Mouse (Mus musculus) heart, embryonic 10.5 days (tissue): ENCODE results near the gene Pla2g7. TPM values are rescaled to one million over a fixed set of nuclear protein-coding genes. Genes with fewer than 3 reads are reported as not detected.
"Not testable (repeated sequence)": the region's sequence is repeated elsewhere in the genome, so short reads cannot be mapped to it uniquely, and the experiment has no call there.

Experiments
- DNase-seq: peaks from one replicate; pipeline ENCODE4 v3.0.0-alpha.2; 2017; ENCODE audit warnings: low spot score
- H3K27ac ChIP-seq: fragments of 300-500 bp; sonication (generic); 2 replicates; pipeline ENCODE4 v1.5.1; 2016; ENCODE audit warnings: mild to moderate bottlenecking
- H3K27me3 ChIP-seq: fragments of 300-500 bp; sonication (generic); 2 replicates; pipeline ENCODE4 v1.6.1; 2016; ENCODE audit warnings: mild to moderate bottlenecking; ENCODE audit not compliant: poor library complexity, insufficient read depth, severe bottlenecking
- H3K36me3 ChIP-seq: fragments of 300-500 bp; sonication (generic); 2 replicates; pipeline ENCODE4 v1.6.1; 2016; ENCODE audit warnings: mild to moderate bottlenecking, moderate library complexity
- H3K4me1 ChIP-seq: fragments of 300-500 bp; sonication (generic); 2 replicates; pipeline ENCODE4 v1.6.1; 2016; ENCODE audit warnings: mild to moderate bottlenecking
- H3K4me3 ChIP-seq: fragments of 300-500 bp; sonication (generic); 2 replicates; pipeline ENCODE4 v1.5.1; 2016; ENCODE audit warnings: mild to moderate bottlenecking, moderate library complexity
- H3K9me3 ChIP-seq: fragments of 300-500 bp; sonication (generic); 2 replicates; pipeline ENCODE4 v1.6.1; 2016; ENCODE audit warnings: mild to moderate bottlenecking, moderate library complexity
- WGBS: fragments of 180-500 bp; shearing (Covaris S2); methylation state at CpG from one replicate; pipeline ENCODE4 v1.1.7; 2016; 5-methylcytosine and 5-hydroxymethylcytosine counted together
- polyA plus RNA-seq: library from polyadenylated mRNA; unstranded; fragments of >200 nt; fragmentation: Nextera tagmentation; extraction: Ambion mirVana; gene quantifications from 2 replicates; pipeline ENCODE4 v1.2.1, GENCODE M21; 2016

Pla2g7 gene
- polyA plus RNA-seq: 12.0 and 12.5 TPM in 2 replicates

- Histone ChIP-seq H3K27me3 (peaks cover 4% of the 10 kb centered on the region; the same call in 1 of the 2 replicates), H3K36me3 (no peaks in the 10 kb centered on the region), H3K4me1 (peaks cover 19% of the 10 kb centered on the region), H3K4me3 (peak within 1 kb of the TSS; percentile 65), H3K27ac (peak within 1 kb of the TSS; percentile 83), H3K9me3 (no peaks in the 10 kb centered on the region)
- WGBS: under 1% methylated on average over 34 of the region's 34 CpGs
- no peak for DNase-seq
Observed at GRCm38 (mm10) chr17:43567992-43568888, at the start of gene Pla2g7. Gene Pla2g7, plus strand, starts transcription at chr17:43568098.

DNA sequence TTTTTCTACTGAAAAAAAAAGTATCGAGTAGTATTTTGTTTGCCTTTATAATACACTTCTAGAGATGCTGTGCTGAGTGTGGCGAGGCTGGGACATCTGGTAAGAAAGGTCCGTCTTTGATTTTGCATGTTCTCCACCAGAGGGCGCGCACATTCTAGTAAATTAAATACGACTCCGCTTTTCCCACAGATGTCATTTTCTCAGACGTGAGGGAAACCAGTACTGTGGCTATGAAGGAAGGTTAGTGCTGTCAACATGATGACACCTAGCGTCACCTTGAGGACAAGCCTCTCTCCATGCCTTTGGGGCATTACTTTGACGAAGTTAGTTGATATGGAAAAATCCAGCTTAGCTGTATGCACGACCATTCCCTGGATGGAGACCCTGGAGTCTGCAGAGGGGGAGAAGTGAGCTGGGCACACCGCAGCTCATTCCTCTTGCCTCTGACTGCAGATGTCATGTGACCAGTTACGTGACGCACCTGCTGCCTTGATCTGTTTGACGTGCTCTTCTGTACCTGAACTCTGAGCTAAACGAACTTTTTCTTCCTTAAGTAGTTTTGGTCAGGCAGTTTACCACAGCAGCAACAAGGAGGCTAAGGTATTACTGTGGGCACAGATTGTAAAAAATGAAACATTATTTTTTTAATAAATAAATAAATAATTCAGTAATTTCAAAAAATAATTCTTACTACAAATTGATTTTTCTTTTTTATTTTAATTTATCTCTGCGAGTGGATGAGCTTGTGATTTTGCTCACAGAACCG lies 49.1 kb upstream of the Pla2g7 start:
- Histone ChIP-seq H3K36me3 (no peaks in the 10 kb centered on the region), H3K4me1 (no peaks in the 10 kb centered on the region), H3K27me3 (peaks cover 9% of the 10 kb centered on the region; the same call in 1 of the 2 replicates), H3K9me3 (no peaks in the 10 kb centered on the region), H3K27ac (no peak overlapping the region), H3K4me3 (no peak overlapping the region)
- peak; percentile 80 for DNase-seq
- 30% methylated on average over 18 of the region's 18 CpGs for WGBS

- Histone ChIP-seq H3K27me3 (peaks cover 9% of the 10 kb centered on the region; the same call in 1 of the 2 replicates), H3K4me1 (no peaks in the 10 kb centered on the region), H3K4me3 (no peak overlapping the region), H3K27ac (no peak overlapping the region), H3K36me3 (no peaks in the 10 kb centered on the region), H3K9me3 (no peaks in the 10 kb centered on the region)
- 87% methylated on average over 3 of the region's 3 CpGs for WGBS
- DNase-seq: no peak
Observed at GRCm38 (mm10) chr17:43520166-43520565, 47.7 kb upstream of the Pla2g7 start.

GRCm38 (mm10) chr17:43530507-43530906 lies 37.4 kb upstream of the Pla2g7 start:
- WGBS: 80% methylated on average over 2 of the region's 2 CpGs
- H3K4me1 ChIP-seq: peaks cover 9% of the 10 kb centered on the region
- no peaks in the 10 kb centered on the region for H3K9me3 ChIP-seq
- no peaks in the 10 kb centered on the region for H3K36me3 ChIP-seq
- DNase-seq: no peak
- H3K4me3 ChIP-seq: no peak overlapping the region
- H3K27me3 ChIP-seq: no peaks in the 10 kb centered on the region
- no peak overlapping the region for H3K27ac ChIP-seq

GRCm38 (mm10) chr17:43531192-43531591 lies 36.7 kb upstream of the Pla2g7 start:
- no peaks in the 10 kb centered on the region for H3K27me3 ChIP-seq
- H3K27ac ChIP-seq: no peak overlapping the region
- H3K36me3 ChIP-seq: no peaks in the 10 kb centered on the region
- 89% methylated on average over 4 of the region's 4 CpGs for WGBS
- no peak for DNase-seq
- no peaks in the 10 kb centered on the region for H3K9me3 ChIP-seq
- peaks cover 9% of the 10 kb centered on the region for H3K4me1 ChIP-seq
- no peak overlapping the region for H3K4me3 ChIP-seq

DNA sequence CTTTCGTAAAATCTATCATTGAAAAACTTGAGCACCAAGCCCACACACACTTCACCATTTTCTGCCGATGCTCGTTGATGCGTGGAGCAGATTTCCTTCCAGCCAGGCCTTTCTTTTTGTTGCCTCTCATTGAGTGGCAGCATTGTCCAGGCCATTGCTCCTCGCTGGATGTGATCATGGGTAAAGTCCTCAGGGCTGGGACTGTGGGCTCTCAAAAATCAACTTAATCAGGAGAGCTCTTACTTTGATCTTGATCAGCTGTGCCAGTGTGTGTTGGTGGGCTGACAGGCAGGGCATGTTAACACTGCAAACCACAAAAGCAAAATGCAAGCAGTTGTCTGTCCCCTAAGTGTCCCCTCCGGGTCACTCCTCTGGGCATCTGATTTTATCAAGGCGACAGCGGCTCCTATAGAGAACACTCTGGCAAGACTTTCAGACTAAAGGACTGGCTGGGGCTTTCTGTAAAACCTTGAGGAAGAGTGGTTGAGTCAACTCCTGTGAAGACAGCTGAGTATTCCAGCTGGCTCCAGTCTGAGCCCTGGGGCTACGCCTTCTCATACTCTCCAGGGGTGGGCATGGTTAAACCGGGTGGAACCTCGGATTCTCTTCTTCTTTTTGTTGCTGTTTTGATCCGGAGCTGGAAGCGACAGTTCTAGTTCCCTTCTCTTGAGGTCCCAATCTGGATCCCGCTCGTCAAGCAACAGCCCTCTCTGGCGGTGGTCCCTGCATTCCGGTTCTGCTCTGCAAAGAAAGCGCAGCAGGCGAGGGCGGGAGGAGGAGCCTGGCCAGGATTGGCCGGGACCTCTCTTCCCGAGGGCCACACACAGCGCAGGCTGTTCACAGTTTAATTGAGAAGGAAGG lies 33.3 kb upstream of the Pla2g7 start:
- Histone ChIP-seq H3K4me1 (peaks cover 9% of the 10 kb centered on the region), H3K4me3 (peak overlapping the region; percentile 49), H3K27ac (0 out of 2 replicates have a peak overlapping the region, but pooled peaks have one; percentile 60), H3K27me3 (no peaks in the 10 kb centered on the region), H3K9me3 (no peaks in the 10 kb centered on the region), H3K36me3 (no peaks in the 10 kb centered on the region)
- peak; percentile 80 for DNase-seq
- 17% methylated on average over 23 of the region's 23 CpGs for WGBS

DNA sequence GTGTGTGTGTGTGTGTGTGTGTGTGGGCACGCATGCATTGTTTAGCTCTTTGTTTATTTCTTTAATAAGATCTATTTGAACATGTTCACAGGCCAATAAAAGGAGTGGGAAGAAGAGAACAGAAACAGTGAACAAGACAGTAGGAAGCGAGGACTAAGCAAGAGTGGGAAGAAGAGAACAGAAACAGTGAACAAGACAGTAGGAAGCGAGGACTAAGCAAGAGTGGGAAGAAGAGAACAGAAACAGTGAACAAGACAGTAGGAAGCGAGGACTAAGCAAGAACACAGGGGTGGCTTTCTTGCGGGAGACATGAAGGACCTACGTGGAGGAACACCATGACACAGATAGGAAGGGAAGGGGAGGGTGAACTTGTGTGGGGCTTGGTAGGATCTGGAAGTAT lies 31.1 kb upstream of the Pla2g7 start:
- H3K4me3 ChIP-seq, H3K4me1 ChIP-seq, H3K27ac ChIP-seq, H3K27me3 ChIP-seq, DNase-seq, H3K9me3 ChIP-seq, H3K36me3 ChIP-seq: not testable (repeated sequence)
- 82% methylated on average over 6 of the region's 6 CpGs for WGBS

- H3K27me3 ChIP-seq: no peaks in the 10 kb centered on the region
- 80% methylated on average over 3 of the region's 3 CpGs for WGBS
- H3K4me3 ChIP-seq: no peak overlapping the region
- no peaks in the 10 kb centered on the region for H3K36me3 ChIP-seq
- DNase-seq: no peak
- no peak overlapping the region for H3K27ac ChIP-seq
- no peaks in the 10 kb centered on the region for H3K9me3 ChIP-seq
- peaks cover 11% of the 10 kb centered on the region for H3K4me1 ChIP-seq
Observed at GRCm38 (mm10) chr17:43538767-43539166, 29.1 kb upstream of the Pla2g7 start.

GRCm38 (mm10) chr17:43543539-43543938 lies 24.4 kb upstream of the Pla2g7 start, which contains the start of gene Ankrd66:
Gene Ankrd66, minus strand, starts transcription at chr17:43543639.
- no peak within 1 kb of the TSS for H3K27ac ChIP-seq
- no peak within 1 kb of the TSS for H3K4me3 ChIP-seq
- H3K36me3 ChIP-seq: no peaks in the 10 kb centered on the region
- no peak for DNase-seq
- WGBS: 18% methylated on average over 1 of the region's 1 CpGs
- H3K4me1 ChIP-seq: peaks cover 12% of the 10 kb centered on the region
- no peaks in the 10 kb centered on the region for H3K27me3 ChIP-seq
- no peaks in the 10 kb centered on the region for H3K9me3 ChIP-seq

DNA sequence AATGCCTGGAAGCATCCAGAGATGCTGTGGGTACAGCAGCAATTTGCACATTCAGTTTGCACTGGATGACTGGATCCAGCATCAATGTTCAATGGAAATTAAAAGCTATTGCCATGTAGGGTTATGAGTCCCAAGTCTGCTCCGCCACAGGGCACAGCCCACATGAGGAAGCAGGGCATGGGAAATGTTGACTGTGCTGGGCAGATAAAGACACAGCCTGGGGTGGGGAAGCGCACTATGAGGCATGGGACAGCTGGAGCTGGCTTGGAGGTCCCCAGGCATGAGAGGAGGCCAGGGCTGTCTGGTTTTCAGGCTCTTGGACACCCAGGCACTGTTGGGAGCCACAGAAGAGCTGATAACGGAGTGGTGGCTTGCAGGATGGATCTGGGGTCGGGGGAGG lies 23.9 kb upstream of the Pla2g7 start:
- WGBS: 66% methylated on average over 4 of the region's 4 CpGs
- Histone ChIP-seq H3K9me3 (no peaks in the 10 kb centered on the region), H3K4me3 (no peak overlapping the region), H3K27ac (no peak overlapping the region), H3K27me3 (no peaks in the 10 kb centered on the region), H3K4me1 (peaks cover 12% of the 10 kb centered on the region), H3K36me3 (no peaks in the 10 kb centered on the region)
- DNase-seq: no peak

DNA sequence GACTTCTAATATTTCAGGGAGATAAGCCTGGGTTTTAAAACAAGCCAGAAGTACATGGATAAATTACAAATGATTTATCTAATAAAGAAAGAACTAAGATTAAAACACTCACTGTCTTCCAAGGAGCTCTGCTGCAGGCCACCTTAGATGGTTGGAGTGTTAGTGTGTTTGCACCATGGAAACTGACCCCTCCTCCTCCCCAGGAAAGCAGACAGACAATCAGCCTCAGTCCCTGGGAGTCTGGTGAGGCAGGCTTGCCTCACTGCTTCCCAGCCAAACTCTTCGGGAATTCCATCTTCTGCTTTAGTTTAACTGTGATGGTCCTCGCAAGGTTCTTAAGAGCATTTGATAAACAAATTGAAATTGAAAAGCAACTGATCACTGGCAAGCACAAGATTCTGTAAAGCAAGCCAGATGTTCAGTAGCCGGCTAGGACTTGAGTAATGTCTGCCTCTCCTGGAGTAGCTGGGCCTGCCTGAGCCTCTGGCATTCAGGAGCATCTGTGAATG lies 16.7 kb upstream of the Pla2g7 start:
- WGBS: 47% methylated on average over 3 of the region's 3 CpGs
- no peak for DNase-seq
- H3K36me3 ChIP-seq: no peaks in the 10 kb centered on the region
- no peak overlapping the region; the same call in 1 of the 2 replicates for H3K27ac ChIP-seq
- no peak overlapping the region for H3K4me3 ChIP-seq
- H3K9me3 ChIP-seq: no peaks in the 10 kb centered on the region
- peaks cover 24% of the 10 kb centered on the region; the same call in 1 of the 2 replicates for H3K4me1 ChIP-seq
- H3K27me3 ChIP-seq: no peaks in the 10 kb centered on the region
